Mouse (Mus musculus): Measurements from ENCODE around the gene Zfp37. TPM values are rescaled to one million over a fixed set of nuclear protein-coding genes. Genes with fewer than 3 reads are reported as not detected.

The Zfp37 gene
- polyA plus RNA-seq, 1 experiment from 2014 or later, result 29.3 TPM

DNA sequence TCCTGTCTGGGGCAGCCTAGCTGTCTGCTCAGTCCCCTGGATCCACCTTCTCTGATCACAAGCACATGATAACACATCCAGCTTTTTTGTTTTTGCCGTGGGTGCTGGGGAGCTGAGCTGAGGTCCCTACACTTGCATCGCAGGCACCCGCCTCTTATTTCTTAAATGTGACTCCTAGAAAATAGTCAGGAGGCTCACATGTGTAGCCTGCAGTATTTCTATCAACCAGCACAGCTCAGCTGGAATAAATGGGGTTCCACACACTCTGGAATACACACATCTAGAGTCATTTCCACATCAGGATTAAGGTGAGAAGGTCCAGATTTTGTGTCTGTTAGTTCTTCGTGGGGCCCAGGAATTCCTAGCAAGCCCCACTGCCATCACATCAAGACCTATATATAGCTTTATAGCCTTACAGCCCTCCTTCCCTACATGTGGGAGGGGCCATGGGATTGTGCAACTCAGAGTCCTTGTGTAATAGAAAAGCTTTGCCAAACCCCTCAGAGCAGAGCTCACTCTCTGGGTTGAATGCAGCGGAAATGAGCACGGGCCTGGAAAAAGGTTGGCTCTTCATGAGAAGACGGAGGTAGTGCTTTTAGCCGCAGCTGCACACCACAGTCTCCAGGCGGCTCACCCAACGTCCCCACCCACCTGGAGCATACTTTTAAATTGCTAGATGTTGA is 34.4 kb upstream of the Zfp37 start:
- Histone ChIP-seq H3K9ac (ENCODE audit: low read length) (no peak overlapping the region), H3K4me1 (ENCODE audit: control insufficient read depth, insufficient read depth, low read length) (no peaks in the 10 kb centered on the region), H3K27me3 (ENCODE audit: control insufficient read depth, insufficient read depth, low read length) (no peaks in the 10 kb centered on the region), H3K36me3 (ENCODE audit: control insufficient read depth, insufficient read depth, low read length) (no peaks in the 10 kb centered on the region), H3K27ac (ENCODE audit: low read depth, low read length) (no peak overlapping the region), H3K9me3 (ENCODE audit: control insufficient read depth, low read length) (no peaks in the 10 kb centered on the region), H3K4me2 (no peak overlapping the region), H3K4me3 (ENCODE audit: low read depth, low read length) (no peak overlapping the region)
- WGBS, result 87% methylated on average over 10 of the region's 10 CpGs
- ATAC-seq (ENCODE audit: low FRiP score) (no peak), DNase-seq (ENCODE audit: low spot score, missing footprints) (no peak)

DNA sequence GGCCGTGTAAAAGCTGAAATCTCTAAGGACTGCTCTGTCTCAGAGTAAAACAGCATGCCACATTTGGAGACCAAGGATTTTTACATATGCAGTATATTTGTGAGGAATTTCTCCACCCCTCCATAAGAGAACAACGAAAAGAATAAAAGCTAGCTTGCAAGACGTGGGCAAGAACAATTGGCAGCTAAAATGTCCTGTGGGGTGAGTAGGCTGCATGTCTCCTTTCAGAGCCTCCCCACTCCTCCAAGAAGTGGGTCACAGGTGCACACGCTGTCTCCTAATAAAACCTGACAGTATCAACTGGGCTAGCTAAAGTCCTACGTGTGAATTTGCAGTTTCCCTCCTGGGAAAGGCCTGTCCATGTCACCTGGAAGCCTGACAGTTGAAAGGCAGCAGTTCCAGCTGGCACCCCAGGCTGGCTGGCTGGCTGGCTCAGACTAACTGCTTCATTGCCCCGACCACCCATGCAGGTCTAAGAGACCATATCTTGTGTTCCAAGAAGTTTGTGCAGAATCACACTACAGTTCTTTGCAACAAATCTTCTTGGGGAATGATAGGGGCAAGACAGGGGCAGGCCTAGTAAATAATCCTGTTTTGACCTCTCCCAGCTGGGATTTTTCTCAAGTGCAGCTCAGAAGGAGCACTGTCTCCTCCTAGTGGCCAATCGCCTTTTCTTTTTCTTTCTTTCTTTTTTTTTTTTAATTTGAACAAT is 32.4 kb upstream of the Zfp37 start:
- H3K4me3 ChIP-seq (ENCODE audit: low read depth, low read length), result no peak overlapping the region
- 45% methylated on average over 7 of the region's 7 CpGs for WGBS

DNA sequence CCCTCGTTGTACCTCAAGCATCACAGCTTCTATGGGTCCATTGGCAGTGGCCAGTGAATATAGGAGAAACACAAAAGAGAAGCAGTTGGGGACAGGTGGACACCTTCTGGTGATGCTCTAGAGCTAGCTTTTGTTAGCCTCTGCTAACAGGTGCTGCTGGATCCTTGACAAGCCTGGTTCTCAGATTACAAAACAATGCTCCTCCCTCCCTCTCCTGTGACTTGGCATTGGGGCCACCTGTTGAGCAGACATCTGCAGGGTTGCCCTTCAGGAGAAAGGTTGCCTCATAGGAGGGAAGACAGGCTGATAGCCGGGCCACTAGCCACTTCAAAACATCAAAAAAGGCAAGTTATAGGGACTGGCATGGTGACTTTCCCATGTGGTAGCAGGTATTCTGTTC is 31.4 kb upstream of the Zfp37 start, which contains the start of gene Slc31a2:
Slc31a2 (plus strand) TSS at position 287 of the 400 bp plus-strand sequence.
- no peaks in the 10 kb centered on the region for H3K27me3 ChIP-seq (ENCODE audit: control insufficient read depth, insufficient read depth, low read length)
- no peak within 1 kb of the TSS for H3K4me2 ChIP-seq
- no peaks in the 10 kb centered on the region for H3K36me3 ChIP-seq (ENCODE audit: control insufficient read depth, insufficient read depth, low read length)
- ATAC-seq (ENCODE audit: low FRiP score) (no peak), DNase-seq (ENCODE audit: low spot score, missing footprints) (no peak)
- no peak within 1 kb of the TSS for H3K9ac ChIP-seq (ENCODE audit: low read length)
- no peaks in the 10 kb centered on the region for H3K4me1 ChIP-seq (ENCODE audit: control insufficient read depth, insufficient read depth, low read length)
- WGBS, result 47% methylated on average over 2 of the region's 2 CpGs
- H3K4me3 ChIP-seq (ENCODE audit: low read depth, low read length), result no peak within 1 kb of the TSS
- H3K27ac ChIP-seq (ENCODE audit: low read depth, low read length), result no peak within 1 kb of the TSS
- H3K9me3 ChIP-seq (ENCODE audit: control insufficient read depth, low read length), result no peaks in the 10 kb centered on the region

More for the DNA sequence above, 32.4 kb upstream of the Zfp37 start:
- H3K4me2 ChIP-seq, result no peak overlapping the region
- no peaks in the 10 kb centered on the region for H3K4me1 ChIP-seq (ENCODE audit: control insufficient read depth, insufficient read depth, low read length)
- H3K9me3 ChIP-seq (ENCODE audit: control insufficient read depth, low read length), result no peaks in the 10 kb centered on the region
- H3K9ac ChIP-seq (ENCODE audit: low read length), result no peak overlapping the region
- ATAC-seq (ENCODE audit: low FRiP score), result peak; percentile 46; the same call in 1 of the 2 replicates
- no peaks in the 10 kb centered on the region for H3K27me3 ChIP-seq (ENCODE audit: control insufficient read depth, insufficient read depth, low read length)
- no peaks in the 10 kb centered on the region for H3K36me3 ChIP-seq (ENCODE audit: control insufficient read depth, insufficient read depth, low read length)
- H3K27ac ChIP-seq (ENCODE audit: low read depth, low read length), result no peak overlapping the region
- peak; percentile 90 for DNase-seq (ENCODE audit: low spot score, missing footprints)

DNA sequence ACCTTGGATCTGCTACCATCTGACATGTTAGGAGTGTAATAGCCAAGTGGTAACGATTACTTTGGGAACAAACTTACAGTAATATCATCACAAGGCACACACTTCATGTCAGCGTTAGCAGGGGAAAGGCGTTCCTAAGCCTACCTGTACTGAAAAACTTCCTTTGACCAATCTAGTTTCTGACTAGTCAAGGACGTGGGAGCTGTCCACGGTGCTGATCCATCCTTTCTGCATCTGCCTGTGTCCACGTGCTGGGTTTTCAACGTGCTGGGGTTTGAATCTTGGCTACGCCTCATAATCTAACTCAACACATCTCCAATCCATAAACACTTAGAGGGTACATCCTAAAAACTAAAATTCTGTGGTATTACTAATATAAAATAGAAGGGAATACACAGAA is 26.1 kb upstream of the Zfp37 start:
- Histone ChIP-seq H3K9ac (ENCODE audit: low read length) (no peak overlapping the region), H3K36me3 (ENCODE audit: control insufficient read depth, insufficient read depth, low read length) (no peaks in the 10 kb centered on the region), H3K4me1 (ENCODE audit: control insufficient read depth, insufficient read depth, low read length) (no peaks in the 10 kb centered on the region), H3K9me3 (ENCODE audit: control insufficient read depth, low read length) (no peaks in the 10 kb centered on the region), H3K27me3 (ENCODE audit: control insufficient read depth, insufficient read depth, low read length) (no peaks in the 10 kb centered on the region), H3K4me2 (no peak overlapping the region), H3K27ac (ENCODE audit: low read depth, low read length) (no peak overlapping the region), H3K4me3 (ENCODE audit: low read depth, low read length) (no peak overlapping the region)
- no peak for ATAC-seq (ENCODE audit: low FRiP score)
- peak; percentile 90 for DNase-seq (ENCODE audit: low spot score, missing footprints)
- WGBS, result 33% methylated on average over 8 of the region's 8 CpGs

DNA sequence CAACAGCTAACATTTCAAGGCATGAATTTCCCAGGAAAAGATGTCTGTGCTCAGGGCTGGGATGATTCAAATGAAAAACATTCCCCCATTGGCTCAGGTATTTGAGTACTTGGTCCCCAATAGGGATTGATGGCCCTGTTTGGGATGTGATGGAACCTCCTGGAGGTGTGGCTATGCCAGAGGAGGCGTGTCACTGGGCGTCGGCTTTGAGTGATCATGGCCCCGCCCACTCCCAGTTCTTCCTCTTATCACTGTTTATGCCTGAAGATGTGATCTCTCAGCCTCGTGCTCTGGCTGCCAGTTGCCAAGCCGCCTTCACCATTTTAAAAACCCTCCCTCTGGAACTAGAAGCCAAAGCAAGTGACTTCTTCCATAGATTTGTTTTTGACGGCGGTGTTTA is 23.7 kb upstream of the Zfp37 start:
- H3K27me3 ChIP-seq (ENCODE audit: control insufficient read depth, insufficient read depth, low read length), result no peaks in the 10 kb centered on the region
- no peak for ATAC-seq (ENCODE audit: low FRiP score)
- H3K4me2 ChIP-seq, result no peak overlapping the region
- H3K4me1 ChIP-seq (ENCODE audit: control insufficient read depth, insufficient read depth, low read length), result no peaks in the 10 kb centered on the region
- DNase-seq (ENCODE audit: low spot score, missing footprints), result no peak
- no peaks in the 10 kb centered on the region for H3K36me3 ChIP-seq (ENCODE audit: control insufficient read depth, insufficient read depth, low read length)
- H3K27ac ChIP-seq (ENCODE audit: low read depth, low read length), result no peak overlapping the region
- no peaks in the 10 kb centered on the region for H3K9me3 ChIP-seq (ENCODE audit: control insufficient read depth, low read length)
- 71% methylated on average over 8 of the region's 8 CpGs for WGBS
- H3K9ac ChIP-seq (ENCODE audit: low read length), result no peak overlapping the region
- H3K4me3 ChIP-seq (ENCODE audit: low read depth, low read length), result no peak overlapping the region

DNA sequence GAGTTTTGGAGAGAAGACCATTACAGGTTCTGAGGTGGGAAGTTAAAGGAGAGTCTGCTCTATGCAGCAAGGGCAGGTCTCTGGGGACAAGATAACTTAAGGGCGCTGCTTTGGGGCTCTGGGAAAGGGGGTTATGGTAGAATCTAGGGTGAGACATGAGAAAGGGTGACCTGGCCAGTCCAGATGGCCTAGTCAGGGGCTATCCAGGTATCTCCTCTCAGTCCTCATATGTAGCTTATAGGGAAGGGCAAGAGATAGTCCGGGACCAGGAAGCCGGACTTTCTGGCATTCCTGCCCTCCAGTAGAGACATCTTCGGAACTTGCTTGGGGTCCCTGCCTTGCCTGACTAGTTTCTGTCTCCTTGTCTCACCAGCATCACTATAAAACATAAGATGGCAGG is 20.9 kb upstream of the Zfp37 start:
- Histone ChIP-seq H3K4me1 (ENCODE audit: control insufficient read depth, insufficient read depth, low read length) (no peaks in the 10 kb centered on the region), H3K27ac (ENCODE audit: low read depth, low read length) (no peak overlapping the region), H3K36me3 (ENCODE audit: control insufficient read depth, insufficient read depth, low read length) (no peaks in the 10 kb centered on the region), H3K9me3 (ENCODE audit: control insufficient read depth, low read length) (no peaks in the 10 kb centered on the region), H3K27me3 (ENCODE audit: control insufficient read depth, insufficient read depth, low read length) (no peaks in the 10 kb centered on the region), H3K9ac (ENCODE audit: low read length) (no peak overlapping the region), H3K4me2 (no peak overlapping the region), H3K4me3 (ENCODE audit: low read depth, low read length) (no peak overlapping the region)
- DNase-seq (ENCODE audit: low spot score, missing footprints) (no peak), ATAC-seq (ENCODE audit: low FRiP score) (no peak)
- WGBS, result 90% methylated on average over 4 of the region's 4 CpGs

DNA sequence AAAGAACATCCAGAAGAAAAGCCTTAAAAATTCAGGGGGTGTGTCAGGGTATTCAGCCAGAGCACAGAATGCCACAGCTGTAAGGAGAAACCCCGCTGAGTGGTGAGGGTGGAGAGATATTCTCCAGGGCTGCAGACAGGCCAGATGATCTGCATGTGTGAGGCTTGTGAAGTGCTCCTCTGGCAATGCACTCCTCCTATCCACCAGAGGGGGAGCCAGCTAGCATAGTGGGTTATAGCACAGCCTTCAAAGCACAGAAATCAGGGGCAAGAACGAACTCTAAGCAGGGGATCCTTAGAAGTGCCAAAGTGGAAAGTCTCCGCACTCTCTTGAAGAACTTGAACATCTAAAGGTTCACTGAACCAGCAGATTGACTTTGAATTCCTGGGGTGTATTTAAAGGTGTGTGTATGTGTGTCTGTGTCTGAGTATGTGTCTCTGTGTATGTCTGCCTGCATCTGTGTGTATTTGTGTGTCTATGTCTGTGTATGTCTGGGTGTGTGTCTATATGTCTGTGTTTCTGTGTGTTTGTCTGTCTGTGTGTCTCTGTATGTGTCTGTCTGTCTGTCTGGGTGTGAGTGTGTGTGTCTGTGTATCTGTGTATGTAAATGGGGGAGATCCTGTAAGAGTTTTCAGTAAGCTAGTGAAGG is 20.2 kb upstream of the Zfp37 start:
- Histone ChIP-seq H3K9me3 (ENCODE audit: control insufficient read depth, low read length) (no peaks in the 10 kb centered on the region), H3K4me1 (ENCODE audit: control insufficient read depth, insufficient read depth, low read length) (no peaks in the 10 kb centered on the region), H3K4me3 (ENCODE audit: low read depth, low read length) (no peak overlapping the region), H3K9ac (ENCODE audit: low read length) (no peak overlapping the region), H3K27ac (ENCODE audit: low read depth, low read length) (no peak overlapping the region), H3K4me2 (no peak overlapping the region), H3K27me3 (ENCODE audit: control insufficient read depth, insufficient read depth, low read length) (no peaks in the 10 kb centered on the region), H3K36me3 (ENCODE audit: control insufficient read depth, insufficient read depth, low read length) (no peaks in the 10 kb centered on the region)
- peak; percentile 70 for ATAC-seq (ENCODE audit: low FRiP score)
- no peak for DNase-seq (ENCODE audit: low spot score, missing footprints)
- WGBS, result 47% methylated on average over 3 of the region's 3 CpGs

DNA sequence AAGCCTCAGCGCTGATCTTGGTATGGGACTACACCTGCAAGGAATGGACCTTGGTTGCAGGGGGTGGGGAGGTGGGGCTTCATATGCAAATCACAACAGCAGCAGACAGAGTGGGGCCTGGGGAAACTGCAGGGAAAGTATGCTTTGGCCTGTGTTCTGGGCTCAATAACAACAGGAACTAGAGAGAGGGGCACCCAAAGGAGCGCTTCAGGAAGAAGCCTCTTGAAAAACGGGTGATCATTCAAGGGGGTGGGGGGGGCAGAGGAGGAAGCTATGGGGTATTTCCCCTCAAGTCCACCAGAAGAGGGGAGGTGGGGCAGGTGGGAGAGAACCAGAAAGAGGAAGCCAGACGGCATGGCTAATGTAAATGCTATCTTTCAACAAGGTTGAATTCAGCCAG is 17.5 kb upstream of the Zfp37 start:
- ATAC-seq (ENCODE audit: low FRiP score), result no peak
- H3K4me2 ChIP-seq, result no peak overlapping the region
- H3K9ac ChIP-seq (ENCODE audit: low read length), result no peak overlapping the region
- WGBS, result 43% methylated on average over 4 of the region's 4 CpGs
- no peaks in the 10 kb centered on the region for H3K36me3 ChIP-seq (ENCODE audit: control insufficient read depth, insufficient read depth, low read length)
- H3K4me1 ChIP-seq (ENCODE audit: control insufficient read depth, insufficient read depth, low read length), result no peaks in the 10 kb centered on the region
- no peaks in the 10 kb centered on the region for H3K27me3 ChIP-seq (ENCODE audit: control insufficient read depth, insufficient read depth, low read length)
- H3K9me3 ChIP-seq (ENCODE audit: control insufficient read depth, low read length), result no peaks in the 10 kb centered on the region
- H3K27ac ChIP-seq (ENCODE audit: low read depth, low read length), result no peak overlapping the region
- DNase-seq (ENCODE audit: low spot score, missing footprints), result no peak
- no peak overlapping the region for H3K4me3 ChIP-seq (ENCODE audit: low read depth, low read length)

DNA sequence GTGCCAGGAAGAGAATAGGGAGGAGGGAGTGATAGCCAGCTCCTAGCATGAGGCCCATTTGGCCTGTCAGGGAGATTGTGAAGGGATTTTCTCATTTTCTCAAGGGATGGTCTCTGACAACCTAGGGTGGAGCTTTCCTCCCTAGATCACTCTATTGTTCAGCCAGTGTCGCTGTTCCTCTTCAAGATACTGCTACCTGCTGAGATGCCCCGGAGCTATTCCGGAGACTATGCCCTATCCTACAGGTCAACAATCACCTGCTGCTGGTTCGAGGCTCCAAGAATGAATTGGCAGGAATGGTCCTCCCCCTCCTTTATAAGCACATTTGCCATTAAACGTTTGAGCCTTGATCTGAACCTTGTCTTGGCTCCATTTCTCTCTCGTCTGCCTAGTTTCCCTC is 9.7 kb upstream of the Zfp37 start:
- Histone ChIP-seq H3K4me1 (ENCODE audit: control insufficient read depth, insufficient read depth, low read length) (no peaks in the 10 kb centered on the region), H3K27ac (ENCODE audit: low read depth, low read length) (no peak overlapping the region), H3K4me2 (no peak overlapping the region), H3K27me3 (ENCODE audit: control insufficient read depth, insufficient read depth, low read length) (no peaks in the 10 kb centered on the region), H3K9me3 (ENCODE audit: control insufficient read depth, low read length) (no peaks in the 10 kb centered on the region), H3K9ac (ENCODE audit: low read length) (no peak overlapping the region), H3K4me3 (ENCODE audit: low read depth, low read length) (no peak overlapping the region), H3K36me3 (ENCODE audit: control insufficient read depth, insufficient read depth, low read length) (no peaks in the 10 kb centered on the region)
- 63% methylated on average over 6 of the region's 6 CpGs for WGBS
- DNase-seq (ENCODE audit: low spot score, missing footprints) (no peak), ATAC-seq (ENCODE audit: low FRiP score) (no peak)

Measured in midbrain, embryonic 11.5 days (tissue).